Mouse (Mus musculus): Measurements from ENCODE around the gene Casp7.

Casp7 gene

DNA sequence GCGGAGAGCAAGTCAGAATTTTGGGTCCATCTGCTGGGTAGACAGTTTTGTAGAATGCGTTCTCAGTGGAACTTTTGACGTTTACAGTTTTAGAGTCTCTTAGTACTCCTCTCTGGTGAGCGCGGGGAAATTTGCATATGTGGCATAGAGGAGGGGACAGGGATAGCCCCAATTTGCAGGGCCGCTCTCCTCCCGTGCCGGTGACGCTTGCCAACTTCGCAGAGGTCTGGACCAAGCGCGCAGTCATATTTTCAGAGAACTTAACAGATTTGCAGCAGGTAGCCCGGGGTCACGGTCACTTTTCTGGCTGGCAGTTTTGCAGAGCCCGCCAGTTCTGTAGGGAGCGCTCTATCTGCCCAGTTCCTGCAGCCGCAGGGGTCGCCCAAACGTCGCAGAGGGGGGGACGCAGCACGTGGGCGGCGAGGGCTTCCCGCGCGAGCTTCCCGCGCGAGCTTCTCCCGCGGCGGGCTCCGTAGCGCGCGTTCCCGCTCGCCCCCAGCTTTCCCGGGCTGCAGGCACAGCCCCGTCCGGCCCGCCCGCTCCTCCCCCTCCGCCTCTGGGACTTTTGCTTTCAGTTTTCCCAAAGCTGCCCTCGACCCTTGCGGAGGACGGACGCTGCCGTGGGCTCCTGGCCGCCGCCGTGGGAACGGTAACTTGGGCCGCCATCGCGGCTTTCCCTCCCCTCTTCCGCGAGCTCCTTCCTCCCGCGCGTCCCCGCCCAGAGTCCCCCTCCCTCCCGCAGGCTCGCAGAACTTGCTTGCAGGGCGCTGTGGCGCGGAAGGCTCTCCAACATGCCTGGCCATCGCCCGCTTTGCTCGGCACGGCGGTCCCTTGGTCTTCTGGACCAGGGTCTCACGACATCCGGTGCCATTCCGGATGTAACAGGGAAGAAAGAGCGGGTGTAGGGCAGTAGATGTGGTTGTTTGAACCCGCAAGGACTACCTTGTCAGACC is at the start of gene Casp7:
Casp7 (plus strand) TSS at position 461 of the 953 bp plus-strand sequence.
- in situ Hi-C loops (cut with MboI; ENCODE audit: low pct_unique_long_range_greater_than_20kb in 1 of 2, low sequenced_read_pairs in 2 of 2, unreplicated experiment in 1 of 2) = no loop called here

DNA sequence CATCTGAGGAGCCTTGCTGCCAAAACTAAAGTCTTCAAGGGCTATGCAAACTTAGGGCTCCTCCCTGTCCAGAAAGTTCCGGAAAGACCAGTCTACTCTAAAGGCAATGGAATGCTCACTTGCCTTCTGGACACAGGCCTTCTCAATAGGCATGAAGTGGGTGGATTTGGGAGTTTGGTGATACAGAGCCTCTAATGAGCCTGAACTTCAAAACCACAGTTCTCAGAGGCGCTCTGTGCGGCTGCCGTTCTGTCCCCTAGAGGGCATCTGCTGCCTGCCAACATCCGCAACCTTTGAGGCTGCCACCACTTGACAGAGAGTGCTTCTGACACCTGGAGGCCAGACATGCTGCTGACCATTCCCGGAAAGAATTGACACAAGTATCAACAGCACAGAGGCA is 47.6 kb upstream of the Casp7 start:
- in situ Hi-C loops (cut with MboI; ENCODE audit: low pct_unique_long_range_greater_than_20kb in 1 of 2, low sequenced_read_pairs in 2 of 2, unreplicated experiment in 1 of 2) = no loop called here

GRCm38 (mm10) chr19:56353689-56354088 is 43.2 kb upstream of the Casp7 start:
- in situ Hi-C loops (cut with MboI; ENCODE audit: low pct_unique_long_range_greater_than_20kb in 1 of 2, low sequenced_read_pairs in 2 of 2, unreplicated experiment in 1 of 2) = loop anchor here in 1 of 2 experiments (10.0 kb wide), 1 partner anchor 421 kb away; no protein-coding TSS in a partner anchor

DNA sequence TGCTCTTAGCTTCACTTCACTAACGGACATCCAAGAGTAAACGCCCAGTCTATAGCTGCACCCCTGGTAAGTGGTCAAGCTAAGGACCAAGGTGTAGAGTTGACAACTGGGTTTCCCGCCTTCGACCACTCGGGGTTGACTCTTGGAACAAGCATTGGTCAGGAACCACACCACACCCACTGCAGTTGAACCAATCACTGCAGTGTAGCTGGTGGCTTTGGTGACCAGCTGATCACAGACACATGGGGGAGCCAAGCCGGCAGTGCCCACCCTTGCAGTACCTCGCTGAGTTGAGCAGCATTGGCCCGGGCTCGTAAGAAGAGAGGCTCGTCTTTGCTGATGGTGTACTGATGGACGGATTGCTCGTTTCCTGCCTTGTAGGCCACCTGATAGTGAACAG is 41.7 kb upstream of the Casp7 start:
- in situ Hi-C loops (cut with MboI; ENCODE audit: low pct_unique_long_range_greater_than_20kb in 1 of 2, low sequenced_read_pairs in 2 of 2, unreplicated experiment in 1 of 2) = loop anchor here in 1 of 2 experiments (10.0 kb wide), 1 partner anchor 420 kb away; no protein-coding TSS in a partner anchor

- in situ Hi-C loops (cut with MboI; ENCODE audit: low pct_unique_long_range_greater_than_20kb in 1 of 2, low sequenced_read_pairs in 2 of 2, unreplicated experiment in 1 of 2) = loop anchor here in 1 of 2 experiments (10.0 kb wide), 1 partner anchor 418 kb away; no protein-coding TSS in a partner anchor
Observed at GRCm38 (mm10) chr19:56356480-56357373, 40.2 kb upstream of the Casp7 start.

GRCm38 (mm10) chr19:56357374-56357708 is 39.6 kb upstream of the Casp7 start:
- in situ Hi-C loops (cut with MboI; ENCODE audit: low pct_unique_long_range_greater_than_20kb in 1 of 2, low sequenced_read_pairs in 2 of 2, unreplicated experiment in 1 of 2) = loop anchor here in 1 of 2 experiments (10.0 kb wide), 1 partner anchor 417 kb away; no protein-coding TSS in a partner anchor

DNA sequence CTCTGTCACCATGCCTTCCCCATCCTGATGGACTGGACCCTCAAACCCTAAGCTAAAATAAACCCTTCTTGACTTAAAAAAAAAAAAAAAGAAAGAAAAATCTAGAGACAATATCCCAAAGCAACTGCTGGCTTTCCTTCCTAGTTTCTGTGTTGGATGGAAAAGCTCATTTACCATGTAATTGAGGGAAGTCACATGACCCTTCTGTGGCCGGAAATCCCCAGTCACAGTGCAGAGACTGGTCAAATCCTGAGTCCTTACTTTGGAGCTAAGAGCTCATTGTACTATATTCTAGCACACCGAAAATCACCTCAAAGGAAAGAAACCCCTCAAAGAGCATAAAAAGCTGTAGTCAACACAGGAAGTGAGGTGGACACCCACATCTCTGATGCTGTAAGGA is 38.0 kb upstream of the Casp7 start:
- in situ Hi-C loops (cut with MboI; ENCODE audit: low pct_unique_long_range_greater_than_20kb in 1 of 2, low sequenced_read_pairs in 2 of 2, unreplicated experiment in 1 of 2) = loop anchor here in 1 of 2 experiments (10.0 kb wide), 1 partner anchor 416 kb away; no protein-coding TSS in a partner anchor

DNA sequence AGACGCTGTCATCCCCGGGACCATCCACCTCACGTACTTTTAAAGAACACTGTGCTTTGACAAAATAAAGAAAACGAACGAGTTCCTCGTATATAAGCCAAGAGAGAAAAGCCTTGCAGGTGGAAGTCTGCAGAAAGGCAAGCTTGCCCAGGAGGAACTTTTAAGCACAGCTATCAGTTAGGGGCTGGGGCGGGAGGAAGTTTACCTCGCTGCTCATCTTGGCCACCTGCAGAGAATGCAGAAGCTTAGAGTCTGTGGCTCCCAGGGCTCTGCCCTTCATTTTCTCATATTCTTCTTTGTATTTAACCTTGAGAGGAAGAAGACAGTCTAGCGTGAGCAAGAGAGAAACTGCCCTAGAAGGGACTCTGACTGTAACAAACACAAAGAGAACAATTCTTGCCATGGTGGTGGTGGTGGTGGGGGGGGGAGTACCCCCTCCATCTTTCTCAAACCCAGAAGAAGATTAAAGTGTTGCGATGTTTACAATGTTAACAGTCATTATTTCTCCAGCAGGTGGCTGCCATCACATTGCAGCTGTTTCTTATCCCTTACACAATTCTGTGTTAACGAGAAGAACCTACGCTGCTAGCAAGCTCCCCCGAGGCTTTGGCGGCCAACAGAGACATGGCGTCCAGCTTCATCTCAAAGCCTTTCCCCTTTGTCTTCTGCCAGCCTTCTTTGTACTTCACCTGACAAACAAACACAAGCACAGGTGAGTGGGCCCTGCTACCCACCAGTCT is 33.0 kb upstream of the Casp7 start:
- in situ Hi-C loops (cut with MboI; ENCODE audit: low pct_unique_long_range_greater_than_20kb in 1 of 2, low sequenced_read_pairs in 2 of 2, unreplicated experiment in 1 of 2) = no loop called here

- in situ Hi-C loops (cut with MboI; ENCODE audit: low pct_unique_long_range_greater_than_20kb in 1 of 2, low sequenced_read_pairs in 2 of 2, unreplicated experiment in 1 of 2) = no loop called here
Observed at GRCm38 (mm10) chr19:56364563-56364962, 32.4 kb upstream of the Casp7 start.

DNA sequence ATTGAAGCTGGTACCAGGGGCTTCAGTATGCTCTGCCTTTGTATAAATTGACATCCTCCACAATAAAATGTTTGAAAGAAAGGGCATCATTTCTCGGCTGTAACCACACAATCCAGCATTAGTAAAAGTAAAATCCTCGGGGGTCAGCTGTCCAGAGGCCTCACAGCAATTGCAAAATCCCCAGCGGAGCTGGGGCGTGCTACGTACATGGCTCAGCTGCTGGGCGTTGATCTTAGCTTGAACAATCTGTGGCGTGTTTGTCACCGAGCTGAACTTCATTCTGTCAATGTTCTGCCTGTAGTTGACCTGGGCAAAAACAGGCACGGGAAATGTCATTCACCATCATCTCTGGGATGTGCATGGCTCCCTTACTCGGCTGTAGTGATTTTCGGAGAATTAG is 30.8 kb upstream of the Casp7 start:
- in situ Hi-C loops (cut with MboI; ENCODE audit: low pct_unique_long_range_greater_than_20kb in 1 of 2, low sequenced_read_pairs in 2 of 2, unreplicated experiment in 1 of 2) = no loop called here

DNA sequence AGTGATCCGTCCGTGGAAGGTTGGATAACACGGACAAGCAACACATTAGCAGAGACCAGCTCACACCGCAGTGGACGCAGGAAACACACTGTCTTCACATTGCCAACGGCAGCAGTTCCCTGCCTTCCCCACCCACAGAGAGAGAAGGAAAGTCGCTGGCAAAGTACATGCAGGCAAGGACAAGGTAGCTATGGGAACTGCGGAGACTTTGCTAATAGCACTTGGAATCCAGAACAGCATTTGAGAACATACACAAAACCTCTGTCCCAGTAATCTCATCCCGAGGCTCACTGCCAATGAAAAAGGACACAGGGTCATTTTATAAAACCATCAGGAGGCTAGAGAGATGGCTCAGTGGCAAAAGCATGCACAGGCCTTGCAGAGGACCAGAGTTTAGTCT is 30.3 kb upstream of the Casp7 start:
- in situ Hi-C loops (cut with MboI; ENCODE audit: low pct_unique_long_range_greater_than_20kb in 1 of 2, low sequenced_read_pairs in 2 of 2, unreplicated experiment in 1 of 2) = no loop called here

DNA sequence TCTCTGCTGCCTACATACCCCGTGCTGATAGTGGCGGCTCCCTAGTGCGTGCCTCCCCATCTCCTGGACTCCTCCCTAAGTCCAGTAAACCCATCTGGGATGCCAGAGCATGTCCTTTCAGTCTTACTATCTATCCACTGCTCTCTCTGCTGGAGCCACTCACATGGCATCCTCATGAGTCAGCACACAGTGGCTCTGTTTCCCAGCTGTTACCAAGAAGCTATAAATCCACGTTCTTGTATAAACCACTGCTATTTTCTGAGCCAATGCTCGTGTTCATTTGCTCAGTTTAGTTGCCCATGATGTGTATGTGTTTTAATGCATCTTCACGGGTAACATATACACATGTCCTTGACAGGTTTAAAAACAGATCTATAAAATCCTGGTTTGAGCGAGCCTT is 29.2 kb upstream of the Casp7 start:
- in situ Hi-C loops (cut with MboI; ENCODE audit: low pct_unique_long_range_greater_than_20kb in 1 of 2, low sequenced_read_pairs in 2 of 2, unreplicated experiment in 1 of 2) = no loop called here

- in situ Hi-C loops (cut with MboI; ENCODE audit: low pct_unique_long_range_greater_than_20kb in 1 of 2, low sequenced_read_pairs in 2 of 2, unreplicated experiment in 1 of 2) = no loop called here
Observed at GRCm38 (mm10) chr19:56368912-56369311, 28.0 kb upstream of the Casp7 start.

DNA sequence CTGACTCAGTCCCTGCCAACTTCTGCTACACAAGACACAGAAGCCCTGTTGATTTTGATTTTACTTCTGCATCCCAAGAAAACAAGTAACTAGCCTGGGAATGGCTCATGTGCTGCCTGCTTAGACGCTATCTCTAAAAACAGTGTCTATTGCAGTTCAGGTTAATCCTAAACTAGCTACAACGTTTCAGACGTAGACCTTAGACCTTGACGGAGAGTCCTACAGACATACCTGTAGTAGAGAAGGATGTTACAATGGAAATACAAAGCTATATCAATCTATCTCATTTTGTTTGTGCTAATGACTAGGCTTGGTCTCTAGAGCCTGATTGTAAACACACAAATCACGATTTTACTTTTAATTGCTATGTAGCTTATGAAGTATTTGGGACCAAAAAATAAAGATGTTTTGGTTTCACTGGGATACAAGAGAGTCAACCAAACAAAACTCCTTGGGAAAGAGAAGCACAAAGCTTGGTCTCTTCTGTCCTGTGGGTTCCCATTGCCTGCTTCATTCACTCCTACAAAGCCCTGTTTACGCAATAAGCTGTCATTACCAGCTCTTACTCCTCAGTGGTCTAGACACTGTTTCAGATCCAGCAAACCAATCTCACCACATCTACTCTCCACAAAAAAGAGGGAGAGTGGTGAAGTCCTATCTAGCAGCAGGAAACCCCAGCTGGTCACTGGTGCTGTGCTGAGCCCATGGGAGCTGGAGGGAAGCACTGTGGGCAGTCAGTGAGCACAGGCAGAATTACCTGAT is 26.4 kb upstream of the Casp7 start:
- in situ Hi-C loops (cut with MboI; ENCODE audit: low pct_unique_long_range_greater_than_20kb in 1 of 2, low sequenced_read_pairs in 2 of 2, unreplicated experiment in 1 of 2) = no loop called here

GRCm38 (mm10) chr19:56372226-56372625 is 24.7 kb upstream of the Casp7 start:
- in situ Hi-C loops (cut with MboI; ENCODE audit: low pct_unique_long_range_greater_than_20kb in 1 of 2, low sequenced_read_pairs in 2 of 2, unreplicated experiment in 1 of 2) = no loop called here

- in situ Hi-C loops (cut with MboI; ENCODE audit: low pct_unique_long_range_greater_than_20kb in 1 of 2, low sequenced_read_pairs in 2 of 2, unreplicated experiment in 1 of 2) = no loop called here
Observed at GRCm38 (mm10) chr19:56373246-56373645, 23.7 kb upstream of the Casp7 start.

- in situ Hi-C loops (cut with MboI; ENCODE audit: low pct_unique_long_range_greater_than_20kb in 1 of 2, low sequenced_read_pairs in 2 of 2, unreplicated experiment in 1 of 2) = no loop called here
Observed at GRCm38 (mm10) chr19:56374011-56374410, 22.9 kb upstream of the Casp7 start.

DNA sequence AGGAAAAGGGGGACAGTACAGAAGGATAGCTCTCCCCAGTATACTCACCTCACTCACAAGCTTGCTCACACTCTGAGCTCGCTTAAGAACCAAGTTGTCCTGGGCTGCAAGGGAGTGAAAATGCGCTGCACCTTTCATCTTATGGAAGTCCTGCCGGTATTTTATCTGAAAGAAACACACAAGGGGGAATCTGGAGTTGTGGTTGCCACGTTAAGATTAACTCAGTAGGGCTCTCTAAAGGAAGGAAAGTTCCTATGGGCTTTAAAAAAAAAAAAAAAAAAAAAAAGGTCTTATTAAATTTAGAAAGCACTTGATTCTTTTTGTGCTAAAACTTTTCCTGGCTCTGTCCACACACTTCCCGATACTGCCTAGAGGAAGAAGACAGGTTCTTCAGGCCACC is 18.9 kb upstream of the Casp7 start:
- in situ Hi-C loops (cut with MboI; ENCODE audit: low pct_unique_long_range_greater_than_20kb in 1 of 2, low sequenced_read_pairs in 2 of 2, unreplicated experiment in 1 of 2) = no loop called here
